Mouse (Mus musculus) telencephalon, adult 2 months (tissue): ENCODE measurements around the gene Olfr433.
A peak's percentile ranks its signal among the peaks of the same experiment; 100 is the strongest.
"Not testable (repeated sequence)": the region's sequence is repeated elsewhere in the genome, so short reads cannot be mapped to it uniquely, and the experiment has no call there.

ENCODE experiments used
- DNase-seq: peaks from one replicate; pipeline ENCODE4 v3.0.0-alpha.2; 2011; ENCODE audit warnings: low read depth, low spot score

Olfr433 gene

GRCm38 (mm10) chr1:174040523-174041177 is at the start of gene Olfr433:
TSS of gene Olfr433 (plus strand) at chr1:174040705.
- peak; percentile 17 for DNase-seq

- DNase-seq: no peak
Measured at GRCm38 (mm10) chr1:173995003-173995402, 45.5 kb upstream of the Olfr433 start.

GRCm38 (mm10) chr1:174004352-174005109 is 36.0 kb upstream of the Olfr433 start:
- DNase-seq: not testable (repeated sequence)

GRCm38 (mm10) chr1:174007050-174007449 is 33.5 kb upstream of the Olfr433 start:
- not testable (repeated sequence) for DNase-seq

GRCm38 (mm10) chr1:174031698-174032097 is 8.8 kb upstream of the Olfr433 start, which contains the start of gene Ifi205:
TSS of gene Ifi205 (minus strand) at chr1:174031810.
- no peak for DNase-seq

- no peak for DNase-seq
Measured at GRCm38 (mm10) chr1:174035841-174036240, 4.7 kb upstream of the Olfr433 start.

GRCm38 (mm10) chr1:174038480-174038879 is 2.0 kb upstream of the Olfr433 start:
- DNase-seq: no peak

GRCm38 (mm10) chr1:174042091-174042884 is 1.8 kb downstream of the Olfr433 start:
- DNase-seq: not testable (repeated sequence)

GRCm38 (mm10) chr1:174044431-174044830 is 3.9 kb downstream of the Olfr433 start:
- DNase-seq: no peak

- not testable (repeated sequence) for DNase-seq
Measured at GRCm38 (mm10) chr1:174048227-174048626, 7.7 kb downstream of the Olfr433 start.

- DNase-seq: no peak
Measured at GRCm38 (mm10) chr1:174048893-174049292, 8.4 kb downstream of the Olfr433 start, which contains the start of gene Olfr432. TSS of gene Olfr432 (plus strand) at chr1:174049205.

GRCm38 (mm10) chr1:174049357-174049756 is 8.9 kb downstream of the Olfr433 start:
- DNase-seq: not testable (repeated sequence)

GRCm38 (mm10) chr1:174050532-174050931 is 10.0 kb downstream of the Olfr433 start:
- DNase-seq: no peak

- no peak for DNase-seq
Measured at GRCm38 (mm10) chr1:174051515-174051914, 11.0 kb downstream of the Olfr433 start.

GRCm38 (mm10) chr1:174051931-174052536 is 11.5 kb downstream of the Olfr433 start:
- no peak for DNase-seq

- DNase-seq: peak; percentile 3
Measured at GRCm38 (mm10) chr1:174052981-174053380, 12.5 kb downstream of the Olfr433 start.

GRCm38 (mm10) chr1:174055248-174055647 is 14.7 kb downstream of the Olfr433 start:
- no peak for DNase-seq

- DNase-seq: no peak
Measured at GRCm38 (mm10) chr1:174066305-174066704, 25.8 kb downstream of the Olfr433 start, which contains the start of gene Olfr430. TSS of gene Olfr430 (plus strand) at chr1:174066605.

- no peak for DNase-seq
Measured at GRCm38 (mm10) chr1:174084031-174084430, 43.5 kb downstream of the Olfr433 start, which contains the start of gene Olfr429. TSS of gene Olfr429 (plus strand) at chr1:174084331.
